In the genomic region with DNA sequence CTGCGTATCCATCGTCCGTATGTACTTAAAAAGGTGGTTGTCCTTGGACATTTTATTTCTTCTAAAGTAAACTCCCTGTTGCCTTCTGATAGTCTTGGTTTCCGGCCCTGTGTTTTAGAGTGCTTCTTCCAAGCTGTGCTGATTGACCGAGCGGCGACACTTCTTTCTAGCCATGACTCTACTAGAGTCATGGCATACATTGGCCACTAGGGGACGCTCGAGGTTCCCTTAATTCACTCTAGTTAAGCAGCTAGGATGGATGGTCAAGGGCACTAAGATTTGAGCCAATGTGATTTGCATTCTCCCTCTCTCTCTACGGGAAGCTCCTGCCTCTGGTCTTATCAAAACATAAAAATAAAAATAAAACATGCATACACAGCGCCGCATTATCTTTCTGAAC, we compare ENCODE assay signal across 8 mouse cellular contexts. TPM values are rescaled to one million over a fixed set of nuclear protein-coding genes. Genes with fewer than 3 reads are reported as not detected.
DNase-seq lines count a peak whose midpoint lies in the region.

No protein-coding gene starts in this region.

- H3K27me3 ChIP-seq in limb, embryonic 10.5 days (ENCODE audit: low read depth, poor library complexity, severe bottlenecking) = no peaks in the 10 kb centered on the region

- WGBS in limb, embryonic 10.5 days = 47% methylated on average over 12 of the region's 12 CpGs

- no peaks in the 10 kb centered on the region for H3K9me3 ChIP-seq in limb, embryonic 10.5 days (replicated peaks)

- no peak overlapping the region for H3K27ac ChIP-seq in limb, embryonic 10.5 days

- no peaks in the 10 kb centered on the region for H3K36me3 ChIP-seq in limb, embryonic 10.5 days

- H3K4me1 ChIP-seq in limb, embryonic 10.5 days = peaks cover 7% of the 10 kb centered on the region

- H3K4me3 ChIP-seq in limb, embryonic 10.5 days = no peak overlapping the region

- peak; percentile 45 for DNase-seq in ovary, postnatal 14 days (ENCODE audit: low spot score)
- DNase-seq in ovary, adult 18-20 months (ENCODE audit: low spot score) = no peak
- DNase-seq in adrenal gland, adult (ENCODE audit: inconsistent age in 2 of 2, low spot score in 1 of 2) = peak; percentile 64 to 85
- DNase-seq in cerebellum, postnatal 36 days = peak; percentile 59 to 68
- peak; percentile 75 for DNase-seq in heart, postnatal 4 days
- peak; percentile 58 for DNase-seq in limb, embryonic 10.5 days (ENCODE audit: low spot score)
- peak; percentile 74 for DNase-seq in retina, embryonic 14.5 days (ENCODE audit: low spot score)
- DNase-seq in MN1 (ENCODE audit: low spot score) = no peak

RNA-seq across cellular contexts. Expression of gene Hnrnpll, which starts 44.7 kb away (rescaled TPM):
- total RNA-seq in heart, postnatal 4 days (2021) = 10 to 100 TPM; 51.1 to 57.8 TPM
- 99.2 and 100.0 TPM in 2 replicates for polyA plus RNA-seq in limb, embryonic 10.5 days (2016; fragmentation: Nextera tagmentation; extraction: Ambion mirVana)

Comparison
In these comparisons a context has a peak if more than half of its experiments do, and no peak if none do; other contexts are left out.
1. DNase-seq: peak in ovary, postnatal 14 days (single experiment), adrenal gland, adult (2 of 2), cerebellum, postnatal 36 days (2 of 2), heart, postnatal 4 days (single experiment), limb, embryonic 10.5 days (single experiment) and retina, embryonic 14.5 days (single experiment); none in ovary, adult 18-20 months (single experiment) and MN1 (single experiment).